Mouse (Mus musculus) ES-E14 (cell line): ENCODE results near the gene Dydc1. TPM values are rescaled to one million over a fixed set of nuclear protein-coding genes. Genes with fewer than 3 reads are reported as not detected.

Experiments
- DNase-seq: peaks from one replicate; pipeline ENCODE4 v3.0.0-alpha.2; 2013; ENCODE audit warnings: low read depth, low spot score
- H3K27ac ChIP-seq: 2 replicates; pipeline ENCODE4 v1.5.1; 2012; ENCODE audit warnings: low read depth, mild to moderate bottlenecking, low read length, moderate library complexity, mixed read lengths; ENCODE audit not compliant: poor library complexity, insufficient read depth, severe bottlenecking
- H3K36me3 ChIP-seq: 2 replicates; pipeline ENCODE4 v1.6.1; 2012; ENCODE audit warnings: mild to moderate bottlenecking, low read length, moderate library complexity, mixed read lengths; ENCODE audit not compliant: control insufficient read depth, poor library complexity, insufficient read depth, severe bottlenecking
- H3K4me1 ChIP-seq, 2 experiments: fragments of 150-350 bp in 1 of 2; sonication (generic) in 1 of 2; 2 replicates each; pipeline ENCODE4 v1.6.1; 2012; ENCODE audit warnings: low read length in 2 of 2, mild to moderate bottlenecking in 1 of 2, mixed read lengths in 1 of 2; ENCODE audit not compliant: control insufficient read depth in 2 of 2, insufficient read depth in 2 of 2, poor library complexity in 1 of 2
- H3K4me3 ChIP-seq, 2 experiments: fragments of 150-350 bp in 1 of 2; sonication (generic) in 1 of 2; 2 replicates each; pipeline ENCODE4 v1.5.1; 2012; ENCODE audit warnings: low read length in 2 of 2, low read depth in 1 of 2, mild to moderate bottlenecking in 1 of 2, mixed read lengths in 1 of 2; ENCODE audit not compliant: insufficient read depth in 1 of 2, poor library complexity in 1 of 2, severe bottlenecking in 1 of 2
- H3K9ac ChIP-seq: 2 replicates; pipeline ENCODE4 v1.6.1; 2012; ENCODE audit warnings: low read depth, mild to moderate bottlenecking, low read length, mixed read lengths; ENCODE audit not compliant: poor library complexity, insufficient read depth, severe bottlenecking
- H3K9me3 ChIP-seq: fragments of 150-350 bp; sonication (generic); 2 replicates; pipeline ENCODE4 v1.6.1; 2012; ENCODE audit warnings: low read depth, mild to moderate bottlenecking, low read length; ENCODE audit not compliant: control insufficient read depth, insufficient read depth
- CHD2 ChIP-seq: IDR thresholded peaks from 2 replicates; pipeline ENCODE4 v1.6.1; 2014; ENCODE audit warnings: mild to moderate bottlenecking, low read depth, low read length, inconsistent platforms
- HCFC1 ChIP-seq: IDR thresholded peaks from 2 replicates; pipeline ENCODE4 v1.6.1; 2012; ENCODE audit warnings: low read length, inconsistent platforms, borderline replicate concordance; ENCODE audit not compliant: insufficient read depth
- MAFK ChIP-seq: IDR thresholded peaks from 2 replicates; pipeline ENCODE4 v1.6.1; 2014; ENCODE audit warnings: mild to moderate bottlenecking, low read depth, low read length, inconsistent platforms; ENCODE audit not compliant: insufficient read depth
- ZC3H11A ChIP-seq: IDR thresholded peaks from 2 replicates; pipeline ENCODE4 v1.6.1; 2012; ENCODE audit warnings: low read depth, mild to moderate bottlenecking, inconsistent platforms, low read length, borderline replicate concordance
- ZNF384 ChIP-seq: IDR thresholded peaks from 2 replicates; pipeline ENCODE4 v1.6.1; 2012; ENCODE audit warnings: low read depth, low read length, inconsistent platforms
- in situ Hi-C, 2 experiments: fragments of 600-800 bp; cut with MboI; formaldehyde crosslinking; loops; one replicate each; pipeline ENCODE4 v1.15.1; 2025; ENCODE audit warnings: low sequenced_read_pairs in 2 of 2, inconsistent platforms in 1 of 2; ENCODE audit not compliant: unreplicated experiment in 2 of 2
- total RNA-seq: library from RNA; depleted of rRNA; stranded (reverse); fragments of 300-350 nt; gene quantifications from 2 replicates; pipeline ENCODE4 v1.2.3, GENCODE M21; 2012

Dydc1 gene
- total RNA-seq, 1 experiment: not detected

DNA sequence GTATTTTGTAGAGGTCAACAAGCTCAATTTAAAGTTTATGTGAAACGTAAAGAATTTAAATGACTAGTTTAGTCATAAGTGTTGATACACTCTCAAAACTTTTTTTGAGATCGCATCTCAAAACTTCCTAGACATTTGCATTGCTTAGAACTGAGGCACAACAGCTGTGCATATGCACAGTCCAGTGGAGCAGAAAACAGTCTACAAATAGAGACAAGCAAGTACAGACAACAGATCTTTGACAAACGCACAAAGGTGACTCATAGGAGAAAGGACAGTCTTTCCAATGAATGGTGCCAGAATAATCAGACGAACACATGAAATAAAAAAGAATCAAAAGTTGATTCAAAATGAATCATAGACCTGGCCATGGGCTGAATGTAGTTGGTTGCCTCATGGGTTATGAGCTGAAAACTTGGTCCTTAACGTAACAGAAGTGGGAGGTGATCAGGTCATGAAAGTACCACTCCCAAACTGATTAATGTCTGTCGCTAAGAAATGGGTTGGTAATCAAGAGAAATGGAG, 41.7 kb upstream of the Dydc1 start:
- in situ Hi-C loops: no loop called here
- Histone ChIP-seq H3K9me3 (no peaks in the 10 kb centered on the region), H3K4me3 (no peak overlapping the region), H3K36me3 (no peaks in the 10 kb centered on the region), H3K4me1 (no peaks in the 10 kb centered on the region), H3K27ac (no peak overlapping the region), H3K9ac (no peak overlapping the region)
- DNase-seq: no peak
- TF ChIP-seq HCFC1 (no peak), CHD2 (no peak), ZNF384 (no peak), MAFK (no peak), ZC3H11A (no peak)

DNA sequence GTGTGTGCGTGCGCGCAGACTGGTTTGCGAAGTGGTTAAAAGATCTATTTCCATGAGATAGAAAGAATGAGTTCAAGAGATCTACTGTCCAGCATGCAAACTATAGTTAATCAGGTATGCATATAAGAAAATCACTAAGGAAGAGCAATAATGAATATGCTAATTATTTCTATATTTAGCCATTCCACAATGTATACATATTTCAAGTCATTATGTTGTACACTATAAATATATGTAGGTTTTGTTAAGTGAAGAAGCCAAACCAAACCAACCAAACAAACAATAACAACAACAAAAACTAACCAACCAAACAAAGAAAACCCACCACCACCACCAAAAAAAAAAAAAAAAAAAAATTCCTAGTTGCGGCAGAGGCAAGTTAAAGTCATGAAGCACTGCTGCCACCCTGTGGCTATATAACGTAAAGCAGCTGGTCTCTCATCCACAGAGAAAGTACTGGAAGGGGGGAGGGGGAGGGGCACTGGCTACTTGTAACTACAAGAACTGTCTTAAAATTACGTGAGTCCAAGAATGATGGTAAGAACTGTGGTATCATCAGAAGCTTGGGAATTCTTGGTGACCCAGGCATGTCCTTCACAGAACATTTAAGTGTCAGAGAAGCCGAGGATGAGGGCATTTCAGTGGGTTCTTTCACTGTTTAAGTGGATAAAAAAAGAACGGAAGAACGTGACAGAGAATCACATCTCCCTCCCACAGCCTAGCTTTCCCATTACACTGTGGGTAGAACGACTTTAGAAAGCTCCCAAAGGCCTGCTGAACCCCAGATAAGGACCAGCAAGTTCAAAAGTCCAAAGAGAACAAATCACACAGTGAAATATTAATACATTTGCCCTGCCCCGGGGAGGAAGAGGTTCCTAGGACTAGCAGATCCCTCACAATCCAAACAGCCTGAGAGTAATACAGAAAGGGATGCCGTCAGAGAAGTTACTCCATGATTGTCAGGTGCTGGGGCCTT, 39.3 kb upstream of the Dydc1 start:
- H3K4me1 ChIP-seq: no peaks in the 10 kb centered on the region
- H3K9me3 ChIP-seq: no peaks in the 10 kb centered on the region
- no peak overlapping the region for H3K4me3 ChIP-seq
- no peak overlapping the region for H3K27ac ChIP-seq
- TF ChIP-seq MAFK (no peak), ZC3H11A (peak; percentile 79; the same call in 1 of the 2 replicates), HCFC1 (no peak), ZNF384 (peak; percentile 99)
- H3K9ac ChIP-seq: no peak overlapping the region
- DNase-seq: peak; percentile 85
- in situ Hi-C loops: no loop called here
- no peaks in the 10 kb centered on the region for H3K36me3 ChIP-seq

DNA sequence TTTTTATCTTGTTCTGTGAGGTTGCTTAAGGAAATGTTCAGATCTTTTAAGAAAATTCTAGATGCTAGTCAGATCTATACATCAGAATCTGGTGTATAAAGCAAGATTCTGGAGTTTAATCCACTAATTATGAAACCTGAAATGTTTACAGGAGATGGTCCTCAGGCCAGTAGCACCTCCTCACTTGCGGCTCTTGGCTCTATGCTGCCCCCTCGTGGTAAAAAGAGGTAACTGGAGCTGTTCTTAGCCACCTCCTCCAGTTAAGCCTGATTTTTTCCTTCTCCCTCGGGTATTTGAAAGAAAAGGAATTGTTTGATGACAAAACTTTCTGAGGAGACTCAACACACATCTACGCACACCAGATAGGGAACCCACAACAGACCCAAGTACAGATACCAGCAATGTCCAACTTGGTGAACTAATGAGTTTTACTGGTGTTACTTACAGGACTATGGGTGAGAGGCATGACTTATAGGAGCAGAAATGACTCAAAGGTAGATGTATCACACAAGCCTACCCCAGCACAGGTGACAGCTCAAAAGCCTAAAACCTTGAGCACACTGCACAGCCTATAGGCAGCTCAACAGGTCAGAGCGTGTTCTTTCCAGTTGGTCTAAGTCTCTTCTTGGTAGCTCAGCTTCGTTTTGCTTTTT, 37.4 kb upstream of the Dydc1 start:
- Histone ChIP-seq H3K4me3 (no peak overlapping the region), H3K9me3 (no peaks in the 10 kb centered on the region), H3K27ac (no peak overlapping the region), H3K9ac (no peak overlapping the region), H3K4me1 (no peaks in the 10 kb centered on the region), H3K36me3 (no peaks in the 10 kb centered on the region)
- in situ Hi-C loops: no loop called here
- TF ChIP-seq MAFK (no peak), HCFC1 (no peak), ZC3H11A (peak; percentile 35; the same call in 1 of the 2 replicates), ZNF384 (no peak)
- DNase-seq: peak; percentile 52

DNA sequence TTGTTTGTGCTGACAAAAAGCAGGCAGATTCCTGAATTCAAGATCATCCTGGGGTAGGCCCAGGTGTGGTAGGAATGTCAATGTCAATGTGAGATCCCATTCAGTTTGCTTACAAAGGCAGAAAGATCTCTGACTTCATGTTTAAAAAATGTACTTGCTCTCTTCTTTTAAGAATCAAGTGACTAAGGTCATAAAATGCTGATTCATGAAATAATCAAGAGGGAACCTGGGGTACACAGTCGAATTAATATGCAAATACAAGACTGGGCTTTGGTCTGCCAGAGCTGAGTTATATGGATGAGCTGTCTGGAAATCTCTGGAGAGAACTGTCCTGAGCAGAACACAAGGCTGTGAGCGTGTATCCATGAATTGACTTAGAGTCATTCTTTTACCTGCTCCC, 25.3 kb upstream of the Dydc1 start:
- H3K27ac ChIP-seq: no peak overlapping the region
- TF ChIP-seq CHD2 (no peak), MAFK (peak; percentile 80)
- H3K4me3 ChIP-seq: no peak overlapping the region
- no peaks in the 10 kb centered on the region for H3K36me3 ChIP-seq
- H3K9me3 ChIP-seq: no peaks in the 10 kb centered on the region
- no peak for DNase-seq
- in situ Hi-C loops: no loop called here
- no peak overlapping the region for H3K9ac ChIP-seq
- peaks cover 0 to 2% of the 10 kb centered on the region in 2 experiments; a peak in 1 of 4 replicates for H3K4me1 ChIP-seq
